Mouse (Mus musculus) B cell, adult 2 months (primary cell): Measurements from ENCODE around the gene Ap5s1.
"Not testable (repeated sequence)": the region's sequence is repeated elsewhere in the genome, so short reads cannot be mapped to it uniquely, and the experiment has no call there.

Experiments used
- DNase-seq, 2 experiments: peaks; one replicate each; pipeline ENCODE4 v3.0.0; 2022

The Ap5s1 gene

DNA sequence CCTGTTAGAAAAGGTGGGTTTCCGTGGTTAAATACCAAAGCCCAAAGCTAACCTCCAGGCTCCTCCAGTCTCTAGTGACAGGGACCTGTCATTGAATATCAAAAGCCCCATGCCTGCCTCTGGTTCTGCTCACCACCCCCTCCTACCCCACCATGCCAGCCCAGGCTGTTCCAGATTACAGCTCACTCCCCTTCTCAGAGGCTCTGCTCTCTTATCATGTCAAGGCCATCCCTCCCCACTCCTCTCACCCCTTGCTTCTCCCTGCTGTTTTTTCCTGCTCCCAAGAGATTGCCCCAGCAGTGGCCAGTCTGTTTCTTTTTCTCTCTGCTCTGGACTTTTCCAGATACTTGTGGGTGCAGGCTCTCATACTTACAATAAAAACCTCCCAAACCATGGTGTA lies 16.7 kb downstream of the Ap5s1 start:
- no peak for DNase-seq

DNA sequence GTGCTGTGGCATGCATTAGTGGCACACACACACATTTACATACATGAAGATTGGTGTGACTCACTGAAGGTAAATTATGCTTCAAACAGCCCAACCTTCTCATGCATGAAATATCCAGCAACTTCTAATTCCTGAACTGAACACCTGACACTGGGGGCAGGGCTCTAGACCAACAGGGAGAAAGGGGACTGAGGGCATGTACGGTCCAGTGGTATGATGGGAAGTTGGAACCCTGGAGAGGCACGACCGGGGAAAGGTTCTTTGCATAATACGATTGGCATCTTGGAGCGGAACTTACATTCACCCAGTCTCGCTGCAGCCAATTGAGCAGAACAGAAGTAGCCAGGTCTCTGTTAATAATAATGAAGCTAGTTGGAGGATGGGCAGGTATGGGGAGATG lies 18.3 kb downstream of the Ap5s1 start:
- DNase-seq = no peak

GRCm38 (mm10) chr2:131226669-131227068 lies 19.8 kb downstream of the Ap5s1 start:
- DNase-seq = not testable (repeated sequence)

GRCm38 (mm10) chr2:131227243-131227642 lies 20.4 kb downstream of the Ap5s1 start:
- DNase-seq = no peak

- peak; percentile 18 to 22 for DNase-seq
Observed at GRCm38 (mm10) chr2:131232558-131232957, 25.7 kb downstream of the Ap5s1 start.

GRCm38 (mm10) chr2:131233307-131234126 lies 26.6 kb downstream of the Ap5s1 start, which contains the start of gene Mavs:
Mavs (plus strand) TSS chr2:131234063.
- peak; percentile 92 to 94 for DNase-seq

- no peak for DNase-seq
Observed at GRCm38 (mm10) chr2:131234127-131234650, 27.3 kb downstream of the Ap5s1 start.

DNA sequence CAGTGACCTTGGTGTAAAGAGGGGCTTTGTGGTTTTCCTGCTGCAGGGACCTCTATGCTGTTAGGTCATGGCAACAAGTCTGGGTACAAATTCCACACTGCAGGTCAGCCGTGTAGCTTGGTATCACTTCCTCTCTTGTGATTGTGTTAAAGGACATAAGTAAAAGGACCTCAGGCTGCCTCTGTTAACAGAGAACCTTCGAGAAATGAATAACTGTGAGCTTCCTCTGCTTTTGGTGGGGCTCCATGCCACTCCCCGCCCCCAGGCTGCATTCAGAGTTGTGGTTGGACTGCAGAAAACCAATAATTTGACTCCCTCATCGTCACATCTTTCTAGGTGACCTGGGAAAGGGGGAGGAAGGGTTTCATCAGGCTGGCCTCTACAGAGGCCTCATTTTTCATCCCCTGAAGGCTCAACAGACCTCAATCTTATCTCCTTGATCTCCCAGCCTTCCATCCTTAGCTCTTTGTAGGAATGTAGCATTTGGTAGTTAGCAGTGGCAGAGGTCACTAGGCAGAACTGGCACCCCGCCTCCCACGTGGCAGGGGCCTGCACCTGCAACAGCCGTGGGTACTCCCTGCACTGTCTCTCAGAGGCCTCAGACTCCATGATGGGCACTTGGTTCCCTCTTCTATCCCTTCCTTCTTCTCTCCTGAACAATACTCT lies 28.2 kb downstream of the Ap5s1 start:
- peak; percentile 65 to 71 for DNase-seq

GRCm38 (mm10) chr2:131242180-131242579 lies 35.3 kb downstream of the Ap5s1 start:
- no peak for DNase-seq

GRCm38 (mm10) chr2:131242929-131243328 lies 36.1 kb downstream of the Ap5s1 start:
- no peak for DNase-seq

DNA sequence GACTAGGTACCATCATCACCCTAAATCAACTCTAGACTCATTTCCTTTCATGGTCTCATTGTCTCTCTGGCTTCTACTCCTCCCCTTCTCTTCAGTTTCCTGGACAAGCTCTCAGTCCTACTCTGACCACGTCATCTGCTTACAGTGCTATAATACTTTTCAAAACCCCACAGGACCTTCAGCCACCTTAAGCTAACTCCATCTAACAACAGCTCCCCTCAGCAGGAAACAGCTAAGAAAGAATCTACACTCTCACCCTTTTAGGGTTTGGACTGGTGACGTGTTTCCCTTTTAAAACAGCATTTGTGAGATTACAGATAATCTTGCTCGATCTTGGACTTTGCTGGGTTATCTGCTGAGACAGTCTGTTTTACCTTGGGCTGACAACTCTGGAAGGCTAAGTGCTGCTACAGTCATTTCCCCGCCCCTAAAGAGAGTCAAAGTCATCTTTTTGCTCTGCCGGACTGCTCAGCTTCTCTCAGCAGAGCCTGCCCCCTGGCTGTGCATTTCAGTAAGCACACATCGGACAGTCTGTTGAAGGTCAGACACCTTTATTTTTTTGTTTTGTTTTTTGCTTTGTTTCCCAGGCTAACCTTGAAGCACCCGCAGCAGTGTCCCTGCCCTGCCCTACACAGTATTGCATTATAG lies 46.9 kb downstream of the Ap5s1 start:
- DNase-seq = peak; percentile 67 to 70

DNA sequence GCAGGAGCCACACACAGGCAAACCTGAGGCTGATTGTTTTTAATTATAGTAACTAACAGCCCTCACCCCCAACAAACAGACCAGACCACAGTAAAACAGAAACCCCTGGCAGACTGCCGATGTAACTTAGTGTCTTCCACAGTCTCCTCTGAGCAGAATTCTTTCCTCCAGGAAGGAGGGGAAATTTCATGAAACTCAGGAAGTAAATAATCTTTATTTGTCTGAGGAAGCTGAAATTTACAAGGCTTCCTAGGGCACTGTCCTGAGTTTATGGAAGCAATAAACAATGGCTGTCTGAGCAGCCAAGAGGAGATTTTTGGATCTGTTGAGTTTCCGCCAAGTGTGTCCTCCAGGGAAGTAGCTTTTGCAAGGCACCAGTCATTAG lies 47.4 kb downstream of the Ap5s1 start:
- no peak for DNase-seq

- peak in 1 of 2 experiments; percentile 15 for DNase-seq
Observed at GRCm38 (mm10) chr2:131255738-131256137, 48.9 kb downstream of the Ap5s1 start.

DNA sequence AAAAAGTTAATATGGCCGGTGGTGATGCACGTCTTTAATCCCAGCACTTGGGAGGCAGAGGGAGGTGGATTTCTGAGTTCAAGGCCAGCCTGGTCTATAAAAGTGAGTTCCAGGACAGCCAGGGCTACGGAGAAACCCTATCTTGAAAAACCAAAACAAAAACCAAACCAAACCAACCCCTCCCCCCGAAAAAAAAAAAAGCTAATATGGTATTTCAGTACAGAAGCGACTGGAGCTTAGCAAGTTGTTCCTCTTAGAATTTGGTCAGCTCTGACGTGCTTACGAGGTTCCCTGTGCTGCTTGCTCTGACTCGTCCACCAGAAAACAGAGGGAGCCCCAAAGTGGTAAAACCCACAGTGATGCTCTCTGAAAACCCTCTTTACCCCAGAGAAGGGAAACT lies 51.8 kb downstream of the Ap5s1 start:
- no peak for DNase-seq

- no peak for DNase-seq
Observed at GRCm38 (mm10) chr2:131260544-131261307, 53.8 kb downstream of the Ap5s1 start.

GRCm38 (mm10) chr2:131261481-131262212 lies 54.8 kb downstream of the Ap5s1 start:
- DNase-seq = no peak

- peak; percentile 93 for DNase-seq
Observed at GRCm38 (mm10) chr2:131262213-131262672, 55.4 kb downstream of the Ap5s1 start, which contains the start of gene Pank2. Pank2 (plus strand) TSS chr2:131262495.
